Mouse (Mus musculus) adipose tissue, adult 10 weeks (tissue): ENCODE measurements around the gene 4833420G17Rik. TPM values are rescaled to one million over a fixed set of nuclear protein-coding genes. Genes with fewer than 3 reads are reported as not detected.

ENCODE experiments used
- polyA plus RNA-seq: library from polyadenylated mRNA; stranded (reverse); fragments of 350-450 nt; fragmentation: Illumina TruSeq; extraction: RNeasy Lipid Tissue Mini Kit (QIAGEN cat#74804); gene quantifications from one replicate; pipeline ENCODE4 v1.2.3, GENCODE M21; 2014; ENCODE audit warnings: low read depth, low replicate concordance

4833420G17Rik gene
- 30.1 TPM for polyA plus RNA-seq

DNA sequence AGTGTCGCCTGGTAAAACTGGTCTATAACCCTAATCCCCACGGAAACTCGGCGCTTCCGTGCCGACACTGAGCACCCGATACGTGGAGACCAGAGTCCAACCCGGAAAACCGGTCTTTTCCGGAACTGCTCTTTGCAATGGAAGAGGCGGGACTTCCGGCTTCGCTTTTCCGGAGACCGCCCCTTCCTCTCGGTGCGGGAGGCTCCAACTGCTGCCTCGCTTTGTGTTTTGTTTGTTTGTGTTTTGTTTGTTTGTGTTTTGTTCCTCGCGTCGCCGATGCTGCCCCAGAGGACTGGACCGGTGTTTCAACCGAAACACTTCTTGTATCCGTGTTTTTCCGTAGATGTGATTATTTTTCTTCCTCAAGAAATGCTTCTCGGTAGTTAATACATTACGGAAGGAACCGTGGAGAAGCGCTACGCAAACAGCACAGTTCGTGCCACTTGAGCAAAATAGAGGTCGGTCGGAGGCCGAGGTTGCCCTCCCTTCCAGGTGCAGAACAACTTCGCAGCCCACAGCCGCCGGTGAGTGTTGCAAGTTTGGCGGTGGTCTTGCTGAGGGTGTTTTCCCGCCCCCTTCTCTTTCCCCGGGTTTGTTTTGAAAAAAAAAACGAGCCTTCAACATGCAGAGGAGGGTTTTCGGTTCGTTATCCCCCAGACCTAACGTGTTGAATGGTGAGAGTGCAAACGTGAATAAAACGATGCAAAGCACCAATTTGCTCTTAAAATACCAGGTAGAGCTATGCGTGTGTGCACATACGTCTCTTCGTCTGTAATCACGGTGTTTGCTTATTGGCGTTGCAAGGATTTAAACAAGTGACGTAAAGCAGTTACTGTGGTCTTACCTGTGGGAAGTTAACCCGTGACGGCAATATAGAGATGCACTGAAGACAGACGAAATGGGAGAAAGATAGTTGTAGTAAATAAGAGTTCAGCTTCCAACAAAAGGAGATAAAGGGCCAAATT is at the start of gene 4833420G17Rik:
Gene 4833420G17Rik, plus strand, starts transcription at position 173 of the 965 bp plus-strand sequence.

GRCm38 (mm10) chr13:119487880-119488580 is 25.5 kb downstream of the 4833420G17Rik start, which contains the start of the genes Tmem267 and 3110070M22Rik:
Gene Tmem267, plus strand, starts transcription at chr13:119488039.
Gene 3110070M22Rik, minus strand, starts transcription at chr13:119488383.

Other genes starting within 250 kb of the 4833420G17Rik start
- gene Paip1, start 34.2 kb upstream of the 4833420G17Rik start, polyA plus RNA-seq: 71.1 TPM
- gene Tmem267, start 25.3 kb downstream of the 4833420G17Rik start, polyA plus RNA-seq: 25.7 TPM
- 3.9 TPM for gene 3110070M22Rik, start 25.6 kb downstream of the 4833420G17Rik start, polyA plus RNA-seq
- gene Ccl28, start 161.1 kb downstream of the 4833420G17Rik start, polyA plus RNA-seq: 4.6 TPM
- gene Hmgcs1, start 227.6 kb downstream of the 4833420G17Rik start, polyA plus RNA-seq: 110 TPM